In genomic region chr3:130689630-130690029, GRCm38 (mm10) we compare ENCODE assay signal across 8 mouse cellular contexts. TPM values are rescaled to one million over a fixed set of nuclear protein-coding genes. Genes with fewer than 3 reads are reported as not detected.
DNase-seq lines count a peak whose midpoint lies in the region; ATAC-seq and TF ChIP-seq lines count a peak whose summit lies in the region.

No protein-coding gene starts in this region.

- no peak overlapping the region for H3K9ac ChIP-seq in limb, embryonic 13.5 days
- no peak overlapping the region for H3K9ac ChIP-seq in midbrain, embryonic 16.5 days (ENCODE audit: low read depth, low read length)

- 8% methylated on average over 12 of the region's 12 CpGs for WGBS in limb, embryonic 13.5 days
- 19% methylated on average over 12 of the region's 12 CpGs for WGBS in midbrain, embryonic 16.5 days

- peak overlapping the region; percentile 42 for H3K4me2 ChIP-seq in limb, embryonic 13.5 days (replicated peaks)
- H3K4me2 ChIP-seq in midbrain, embryonic 16.5 days (ENCODE audit: low read length) = peak overlapping the region; percentile 33; the same call in 1 of the 2 replicates

- no peaks in the 10 kb centered on the region for H3K9me3 ChIP-seq in limb, embryonic 13.5 days
- H3K9me3 ChIP-seq in midbrain, embryonic 16.5 days (replicated peaks; ENCODE audit: control insufficient read depth, low read length, poor library complexity, severe bottlenecking) = no peaks in the 10 kb centered on the region

- TF ChIP-seq CTCF in gastrocnemius, adult 2 months (IDR thresholded peaks at IDR 0.05) = peak; percentile 80

- intact Hi-C loops in heart, postnatal 25 days (cut with DNase I) = loop anchor here (10.0 kb wide), 2 partner anchors 505 to 785 kb away; partner anchors contain the start of gene Casp6
- intact Hi-C loops in gastrocnemius, adult 2 months (cut with DNase I) = loop anchor here (2.0 to 10.0 kb wide), 2 partner anchors 195 to 595 kb away; no protein-coding TSS in a partner anchor

- H3K27ac ChIP-seq in gastrocnemius, adult 2 months = no peak overlapping the region
- H3K27ac ChIP-seq in limb, embryonic 13.5 days = no peak overlapping the region
- no peak overlapping the region for H3K27ac ChIP-seq in midbrain, embryonic 16.5 days (ENCODE audit: low read length)

- H3K4me3 ChIP-seq in gastrocnemius, adult 2 months = no peak overlapping the region
- no peak overlapping the region for H3K4me3 ChIP-seq in limb, embryonic 13.5 days
- H3K4me3 ChIP-seq in midbrain, embryonic 16.5 days (ENCODE audit: low read depth, low read length) = no peak overlapping the region

- peak; percentile 52 to 86 for DNase-seq in heart, adult 18-20 months
- no peak for DNase-seq in heart, postnatal 25 days (ENCODE audit: low spot score)
- peak; percentile 74 to 87 for DNase-seq in cerebellum, postnatal 25 days
- DNase-seq in gastrocnemius, adult 2 months = peak; percentile 75
- peak; percentile 92 for DNase-seq in kidney, adult 9 months
- peak; percentile 36 to 41 for DNase-seq in spleen, postnatal 36 days (ENCODE audit: low spot score in 2 of 2)

- 0 out of 2 replicates have a peak, but pooled peaks have one; percentile 45 for ATAC-seq in limb, embryonic 13.5 days (ENCODE audit: low FRiP score, low read depth)
- ATAC-seq in midbrain, embryonic 16.5 days = peak; percentile 75

- peaks cover 21% of the 10 kb centered on the region for H3K4me1 ChIP-seq in limb, embryonic 13.5 days
- 0 out of 2 replicates have a peak, but pooled peaks cover 4% of the 10 kb centered on the region for H3K4me1 ChIP-seq in midbrain, embryonic 16.5 days (ENCODE audit: control insufficient read depth, insufficient read depth, low read length)

- peaks cover 4% of the 10 kb centered on the region for H3K36me3 ChIP-seq in limb, embryonic 13.5 days
- no peaks in the 10 kb centered on the region for H3K36me3 ChIP-seq in midbrain, embryonic 16.5 days (ENCODE audit: control insufficient read depth, insufficient read depth, low read length)

- no peaks in the 10 kb centered on the region for H3K27me3 ChIP-seq in limb, embryonic 13.5 days
- no peaks in the 10 kb centered on the region for H3K27me3 ChIP-seq in midbrain, embryonic 16.5 days (ENCODE audit: control insufficient read depth, insufficient read depth, low read depth, low read length)

RNA-seq across cellular contexts. Expression of gene Ostc, which starts 19.6 kb away (rescaled TPM):
- total RNA-seq in heart, adult 18-20 months (2021) = 10 to 100 TPM; 46.2 to 50.8 TPM
- total RNA-seq in heart, postnatal 25 days (2021) = 10 to 100 TPM; 51.5 to 55.2 TPM
- total RNA-seq in gastrocnemius, adult 2 months (2021) = 10 to 100 TPM; 27.9 to 37.7 TPM
- 480 and 491 TPM in 2 replicates for polyA plus RNA-seq in limb, embryonic 13.5 days (2015; fragmentation: Nextera tagmentation; extraction: Ambion mirVana)
- polyA plus RNA-seq in midbrain, embryonic 16.5 days (2015; fragmentation: Nextera tagmentation; extraction: Ambion mirVana) = 192 and 200 TPM in 2 replicates

RNA-seq across cellular contexts. Expression of gene Rpl34, which starts 40.6 kb away (rescaled TPM):
- total RNA-seq in heart, adult 18-20 months (2021) = 100 to 1,000 TPM; 324 to 396 TPM
- 100 to 1,000 TPM; 365 to 388 TPM for total RNA-seq in heart, postnatal 25 days (2021)
- total RNA-seq in gastrocnemius, adult 2 months (2021) = 100 to 1,000 TPM; 312 to 382 TPM
- polyA plus RNA-seq in limb, embryonic 13.5 days (2015; fragmentation: Nextera tagmentation; extraction: Ambion mirVana) = 877 and 879 TPM in 2 replicates
- polyA plus RNA-seq in midbrain, embryonic 16.5 days (2015; fragmentation: Nextera tagmentation; extraction: Ambion mirVana) = 459 and 464 TPM in 2 replicates
